Mouse (Mus musculus): Measurements from ENCODE around the gene Arid1b. TPM values are rescaled to one million over a fixed set of nuclear protein-coding genes. Genes with fewer than 3 reads are reported as not detected.
"Not testable (repeated sequence)": the region's sequence is repeated elsewhere in the genome, so short reads cannot be mapped to it uniquely, and the experiment has no call there.

Gene Arid1b
- total RNA-seq, 2 experiments from 2014 or later, result 5.0 to 8.1 TPM

GRCm38 (mm10) chr17:5078576-5078975 lies 84.4 kb downstream of the Arid1b start:
- no peak for ATAC-seq (replicated peaks; ENCODE audit: low FRiP score, poor library complexity, severe bottlenecking)

- ATAC-seq (replicated peaks; ENCODE audit: low FRiP score, poor library complexity, severe bottlenecking), result no peak
Measured at GRCm38 (mm10) chr17:5080884-5081419, 86.8 kb downstream of the Arid1b start.

GRCm38 (mm10) chr17:5082274-5082673 lies 88.1 kb downstream of the Arid1b start:
- no peak for ATAC-seq (replicated peaks; ENCODE audit: low FRiP score, poor library complexity, severe bottlenecking)

- ATAC-seq (replicated peaks; ENCODE audit: low FRiP score, poor library complexity, severe bottlenecking), result no peak
Measured at GRCm38 (mm10) chr17:5083497-5083896, 89.4 kb downstream of the Arid1b start.

GRCm38 (mm10) chr17:5084139-5084538 lies 90.0 kb downstream of the Arid1b start:
- ATAC-seq (replicated peaks; ENCODE audit: low FRiP score, poor library complexity, severe bottlenecking), result no peak

- no peak for ATAC-seq (replicated peaks; ENCODE audit: low FRiP score, poor library complexity, severe bottlenecking)
Measured at GRCm38 (mm10) chr17:5085004-5085403, 90.9 kb downstream of the Arid1b start.

- no peak for ATAC-seq (replicated peaks; ENCODE audit: low FRiP score, poor library complexity, severe bottlenecking)
Measured at GRCm38 (mm10) chr17:5085942-5086341, 91.8 kb downstream of the Arid1b start.

- not testable (repeated sequence) for ATAC-seq (replicated peaks; ENCODE audit: low FRiP score, poor library complexity, severe bottlenecking)
Measured at GRCm38 (mm10) chr17:5088241-5088640, 94.1 kb downstream of the Arid1b start.

GRCm38 (mm10) chr17:5088822-5089221 lies 94.7 kb downstream of the Arid1b start:
- no peak for ATAC-seq (replicated peaks; ENCODE audit: low FRiP score, poor library complexity, severe bottlenecking)

- ATAC-seq (replicated peaks; ENCODE audit: low FRiP score, poor library complexity, severe bottlenecking), result no peak
Measured at GRCm38 (mm10) chr17:5089541-5089940, 95.4 kb downstream of the Arid1b start.

GRCm38 (mm10) chr17:5091490-5091889 lies 97.4 kb downstream of the Arid1b start:
- ATAC-seq (replicated peaks; ENCODE audit: low FRiP score, poor library complexity, severe bottlenecking), result no peak

- no peak for ATAC-seq (replicated peaks; ENCODE audit: low FRiP score, poor library complexity, severe bottlenecking)
Measured at GRCm38 (mm10) chr17:5091934-5092333, 97.8 kb downstream of the Arid1b start.

- not testable (repeated sequence) for ATAC-seq (replicated peaks; ENCODE audit: low FRiP score, poor library complexity, severe bottlenecking)
Measured at GRCm38 (mm10) chr17:5093343-5093742, 99.2 kb downstream of the Arid1b start.

- ATAC-seq (replicated peaks; ENCODE audit: low FRiP score, poor library complexity, severe bottlenecking), result no peak
Measured at GRCm38 (mm10) chr17:5094636-5095035, 100.5 kb downstream of the Arid1b start.

GRCm38 (mm10) chr17:5095741-5096140 lies 101.6 kb downstream of the Arid1b start:
- ATAC-seq (replicated peaks; ENCODE audit: low FRiP score, poor library complexity, severe bottlenecking), result no peak

- no peak for ATAC-seq (replicated peaks; ENCODE audit: low FRiP score, poor library complexity, severe bottlenecking)
Measured at GRCm38 (mm10) chr17:5097046-5097445, 102.9 kb downstream of the Arid1b start.

GRCm38 (mm10) chr17:5097545-5098475 lies 103.7 kb downstream of the Arid1b start:
- ATAC-seq (replicated peaks; ENCODE audit: low FRiP score, poor library complexity, severe bottlenecking), result no peak

- 0 out of 2 replicates have a peak, but pooled peaks have one; percentile 6 for ATAC-seq (replicated peaks; ENCODE audit: low FRiP score, poor library complexity, severe bottlenecking)
Measured at GRCm38 (mm10) chr17:5098727-5099126, 104.6 kb downstream of the Arid1b start.

- ATAC-seq (replicated peaks; ENCODE audit: low FRiP score, poor library complexity, severe bottlenecking), result peak; percentile 95
Measured at GRCm38 (mm10) chr17:5099238-5099637, 105.1 kb downstream of the Arid1b start.

- ATAC-seq (replicated peaks; ENCODE audit: low FRiP score, poor library complexity, severe bottlenecking), result no peak
Measured at GRCm38 (mm10) chr17:5101157-5101556, 107.0 kb downstream of the Arid1b start.

- no peak for ATAC-seq (replicated peaks; ENCODE audit: low FRiP score, poor library complexity, severe bottlenecking)
Measured at GRCm38 (mm10) chr17:5101887-5102286, 107.8 kb downstream of the Arid1b start.
